Mouse (Mus musculus) heart, postnatal 10 days (tissue): ENCODE measurements around the gene Mta3. TPM values are rescaled to one million over a fixed set of nuclear protein-coding genes. Genes with fewer than 3 reads are reported as not detected.
"Not testable (repeated sequence)": the region's sequence is repeated elsewhere in the genome, so short reads cannot be mapped to it uniquely, and the experiment has no call there.

Experiments
- DNase-seq, 2 experiments: peaks; one replicate each; pipeline ENCODE4 v3.0.0; 2021
- intact Hi-C: fragments of 180-260 bp; cut with DNase I; formaldehyde crosslinking; loops from one replicate; pipeline ENCODE4 v1.15.1; 2025
- total RNA-seq, 2 experiments: library from RNA; stranded (reverse); gene quantifications; 2 replicates each; pipeline ENCODE4 v1.2.3; 2021

Mta3 gene
- total RNA-seq, 2 experiments from 2014 or later, result 29.2 to 30.2 TPM

GRCm38 (mm10) chr17:83846301-83847021, 140.5 kb downstream of the Mta3 start:
- no peak for DNase-seq
- intact Hi-C loops, result no loop called here

GRCm38 (mm10) chr17:83847100-83847499, 141.1 kb downstream of the Mta3 start:
- DNase-seq, result no peak
- intact Hi-C loops, result no loop called here

DNA sequence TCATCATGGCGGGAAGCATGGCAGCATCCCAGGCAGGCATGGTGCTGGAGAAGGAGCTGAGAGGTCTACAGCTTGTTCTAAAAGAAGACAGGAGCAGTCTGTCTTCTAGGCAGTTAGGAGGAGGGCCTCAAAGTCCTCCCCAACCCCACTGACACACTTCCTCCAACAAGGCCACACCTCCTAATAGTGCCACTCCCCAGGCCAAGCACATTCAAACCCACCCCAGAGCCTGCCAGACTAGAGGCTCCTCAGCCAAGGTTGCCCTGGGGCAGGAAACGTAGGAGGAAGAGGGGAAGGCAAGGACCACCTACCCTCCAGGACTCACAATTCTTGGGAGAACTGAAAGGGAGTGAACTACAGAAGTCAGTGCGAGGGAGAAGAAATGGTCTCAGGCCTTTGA, 141.9 kb downstream of the Mta3 start, which contains the start of gene Haao:
TSS of gene Haao (minus strand) at position 149 of the 400 bp plus-strand sequence.
- DNase-seq, result no peak
- intact Hi-C loops, result no loop called here

- intact Hi-C loops, result no loop called here
- no peak for DNase-seq
Measured at GRCm38 (mm10) chr17:83848482-83848881, 142.5 kb downstream of the Mta3 start.

DNA sequence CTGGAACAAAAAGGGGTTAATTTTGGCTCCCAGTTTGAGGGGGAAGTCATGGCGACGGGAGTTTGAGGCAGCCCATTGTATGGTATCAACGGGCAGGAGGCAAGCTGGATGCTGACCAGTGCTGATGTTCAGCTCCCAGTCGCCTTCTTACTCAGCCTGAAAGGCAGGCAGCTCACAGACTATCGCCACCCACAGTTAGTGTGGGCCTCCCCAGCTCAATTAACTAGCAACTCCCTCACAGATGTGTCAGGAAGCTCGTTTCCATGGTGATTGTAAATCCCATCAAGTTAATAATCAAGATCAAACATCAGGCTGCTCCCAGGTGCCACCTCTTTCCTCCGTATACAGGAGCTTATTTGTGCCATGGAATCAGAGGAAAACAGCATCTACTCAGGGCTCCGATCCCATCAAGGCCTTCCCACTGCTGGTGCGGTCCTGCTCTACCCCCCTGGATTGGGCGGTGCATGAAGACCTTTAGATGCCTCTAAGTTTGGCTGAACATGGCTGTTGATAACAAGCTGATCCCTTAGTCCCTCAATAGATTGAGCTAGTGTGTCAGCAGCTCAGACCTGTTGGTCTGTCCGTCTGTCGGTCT, 143.2 kb downstream of the Mta3 start:
- DNase-seq, result no peak
- intact Hi-C loops, result no loop called here

GRCm38 (mm10) chr17:83849717-83850116, 143.8 kb downstream of the Mta3 start:
- DNase-seq, result no peak
- intact Hi-C loops, result loop anchor here (1.0 to 10.0 kb wide), 4 partner anchors 216 to 825 kb away; partner anchors contain the start of gene Eml4

- peak; percentile 89 to 95 for DNase-seq
- intact Hi-C loops, result loop anchor here (1.0 to 10.0 kb wide), 4 partner anchors 217 to 826 kb away; partner anchors contain the start of gene Eml4
Measured at GRCm38 (mm10) chr17:83850458-83850857, 144.5 kb downstream of the Mta3 start.

DNA sequence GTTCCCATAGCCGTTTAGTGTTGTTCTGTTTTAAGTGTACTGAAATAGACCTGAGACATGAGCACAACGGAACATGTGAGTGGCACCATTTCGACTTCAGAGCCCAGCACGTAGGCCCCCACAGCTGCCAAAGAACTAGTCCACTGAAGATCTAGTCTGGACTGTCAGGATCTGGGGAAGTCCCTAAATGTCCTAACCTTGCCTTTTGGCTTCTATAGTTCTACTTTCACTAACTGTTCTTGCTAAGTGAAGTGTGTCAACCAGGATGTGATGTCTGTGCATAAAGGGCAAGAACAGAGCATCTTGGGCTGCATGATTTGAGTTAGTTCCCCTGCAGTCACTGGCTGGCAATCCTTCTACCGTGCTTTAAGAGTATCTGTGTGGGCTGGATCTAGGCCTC, 144.9 kb downstream of the Mta3 start:
- DNase-seq, result no peak
- intact Hi-C loops, result loop anchor here (1.0 to 10.0 kb wide), 4 partner anchors 218 to 826 kb away; partner anchors contain the start of gene Eml4

GRCm38 (mm10) chr17:83853831-83854230, 147.9 kb downstream of the Mta3 start:
- DNase-seq, result no peak
- intact Hi-C loops, result loop anchor here (10.0 kb wide), 1 partner anchor 499 kb away; the partner anchor contains the start of gene Eml4

GRCm38 (mm10) chr17:83854284-83854918, 148.4 kb downstream of the Mta3 start:
- intact Hi-C loops, result loop anchor here (10.0 kb wide), 1 partner anchor 500 kb away; the partner anchor contains the start of gene Eml4
- no peak for DNase-seq

GRCm38 (mm10) chr17:83858413-83858812, 152.4 kb downstream of the Mta3 start:
- DNase-seq, result no peak
- intact Hi-C loops, result loop anchor here (10.0 kb wide), 1 partner anchor 504 kb away; the partner anchor contains the start of gene Eml4

- no peak for DNase-seq
- intact Hi-C loops, result loop anchor here (10.0 kb wide), 1 partner anchor 505 kb away; the partner anchor contains the start of gene Eml4
Measured at GRCm38 (mm10) chr17:83859639-83860038, 153.7 kb downstream of the Mta3 start.

DNA sequence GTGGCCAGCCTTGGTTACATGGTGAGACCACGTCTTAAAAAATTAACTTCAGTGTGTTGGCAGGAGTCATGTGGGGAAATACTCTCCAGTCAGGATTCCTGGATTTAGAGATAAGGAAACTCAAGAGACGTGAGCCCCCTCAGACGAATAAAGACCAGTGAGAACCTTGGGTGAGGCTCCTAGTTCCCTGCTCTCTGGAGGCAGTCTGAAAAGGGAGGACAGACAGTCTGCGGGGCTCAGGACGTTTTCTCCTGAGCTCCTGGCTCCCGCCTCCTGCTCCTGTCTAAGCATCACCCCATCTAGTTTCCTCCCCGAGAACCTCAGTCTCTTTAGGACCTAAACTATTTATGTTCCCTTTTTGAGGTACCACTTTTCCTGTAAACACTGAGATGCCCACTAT, 154.3 kb downstream of the Mta3 start:
- intact Hi-C loops, result no loop called here
- no peak for DNase-seq

- DNase-seq, intact Hi-C loops: not testable (repeated sequence)
Measured at GRCm38 (mm10) chr17:83860968-83861367, 155.0 kb downstream of the Mta3 start.

DNA sequence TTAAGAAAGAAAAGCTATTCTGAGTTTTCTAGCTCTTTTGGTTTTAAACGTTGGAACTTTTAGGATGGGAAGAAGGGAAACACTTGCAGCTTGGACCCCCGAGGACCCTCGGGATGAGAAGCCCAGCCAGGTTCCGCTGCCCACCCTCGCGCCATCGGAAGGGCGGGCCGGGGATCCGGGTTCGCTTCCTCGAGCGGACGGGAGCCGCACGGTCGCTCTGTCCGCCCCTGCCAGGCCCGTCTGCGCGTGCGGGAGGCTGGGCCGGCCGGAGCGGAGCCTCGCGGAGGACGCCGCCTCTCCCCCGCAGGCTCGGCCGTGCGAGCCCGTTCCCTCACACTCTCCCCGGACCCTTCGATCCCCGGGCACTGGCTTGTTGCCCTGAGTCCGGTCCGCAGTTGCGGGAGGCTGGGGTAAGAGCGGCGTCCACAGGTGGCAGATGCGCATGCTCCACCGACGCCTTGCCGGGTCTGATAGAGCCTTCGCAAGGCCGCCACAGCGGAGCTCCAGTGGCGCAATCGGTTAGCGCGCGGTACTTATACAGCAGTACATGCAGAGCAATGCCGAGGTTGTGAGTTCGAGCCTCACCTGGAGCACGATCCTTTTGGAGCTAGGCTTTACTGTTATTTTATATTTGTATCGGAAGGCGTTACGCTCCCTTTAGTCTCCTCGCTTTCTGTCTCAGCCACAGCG, 155.6 kb downstream of the Mta3 start:
- intact Hi-C loops, result no loop called here

DNA sequence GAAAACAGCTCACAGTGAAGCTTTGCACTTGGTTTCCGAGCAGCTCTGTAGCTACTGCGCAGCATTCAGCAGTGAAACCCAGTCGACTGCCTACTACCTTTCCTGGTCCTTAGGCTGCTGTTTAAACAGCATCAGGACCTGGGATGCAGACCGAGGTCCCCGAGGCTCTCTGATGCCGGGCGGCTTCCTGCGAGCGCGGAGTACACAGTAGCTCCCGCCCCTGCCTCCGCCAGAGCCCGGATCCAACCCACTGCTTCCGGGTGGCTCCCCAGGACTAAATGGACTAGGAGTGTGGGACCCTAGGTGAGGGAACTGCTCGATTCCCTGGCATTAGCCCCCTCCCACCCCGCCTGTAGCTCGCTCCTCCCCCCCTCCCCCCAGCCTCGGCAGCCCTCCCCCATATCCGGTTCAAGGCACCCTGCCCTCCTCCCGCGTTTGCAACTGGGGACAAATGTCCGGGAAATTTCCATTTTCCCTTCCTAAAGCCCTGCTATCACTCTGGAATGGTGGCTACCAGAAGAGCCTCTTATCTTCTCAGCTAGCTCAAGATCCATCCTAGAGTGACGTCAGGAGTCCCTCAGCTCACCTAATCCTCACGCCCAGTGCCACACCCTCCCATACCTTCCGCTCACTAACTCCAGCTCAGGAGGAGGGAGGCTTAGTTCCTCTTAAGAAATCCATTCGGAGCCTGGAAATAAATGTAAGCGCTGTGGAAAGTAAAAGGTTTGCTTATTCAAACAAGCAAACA, 156.3 kb downstream of the Mta3 start:
- intact Hi-C loops, result no loop called here
- DNase-seq, result peak; percentile 66 to 76

More for the DNA sequence above, 155.6 kb downstream of the Mta3 start:
- DNase-seq, result peak; percentile 98

GRCm38 (mm10) chr17:83865366-83865765, 159.4 kb downstream of the Mta3 start:
- no peak for DNase-seq
- intact Hi-C loops, result no loop called here

- intact Hi-C loops, result no loop called here
- DNase-seq, result peak; percentile 40 to 53
Measured at GRCm38 (mm10) chr17:83866582-83866981, 160.6 kb downstream of the Mta3 start.

DNA sequence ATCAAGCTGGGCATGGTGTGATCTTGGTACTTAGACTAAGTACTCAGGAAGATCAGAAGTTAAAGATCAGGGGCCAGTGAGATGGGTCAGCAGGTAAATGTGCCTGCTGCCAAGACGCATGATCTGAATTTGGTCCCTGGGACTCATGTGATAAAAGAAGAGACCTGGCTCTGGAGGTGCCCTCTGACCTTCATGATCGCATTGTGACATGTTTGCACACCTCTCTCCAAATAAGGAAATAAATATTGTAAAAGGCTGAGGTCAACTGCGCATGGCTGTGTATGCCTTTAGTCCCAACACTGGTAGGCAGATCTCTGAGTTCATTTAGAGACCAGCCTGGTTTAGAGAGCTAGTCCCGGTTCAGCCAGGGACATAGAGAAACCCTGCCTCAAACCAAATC, 164.4 kb downstream of the Mta3 start:
- intact Hi-C loops, result loop anchor here (5.0 kb wide), 1 partner anchor 517 kb away; no protein-coding TSS in a partner anchor
- DNase-seq, result no peak
